Mouse (Mus musculus) CD4-positive, CD25-positive, alpha-beta regulatory T cell, adult 2 months (primary cell): ENCODE results near the gene Gm26558.

Experiments
- DNase-seq: peaks from one replicate; pipeline ENCODE4 v3.0.0-alpha.2; 2012; ENCODE audit warnings: low read depth, low spot score

The Gm26558 gene

DNA sequence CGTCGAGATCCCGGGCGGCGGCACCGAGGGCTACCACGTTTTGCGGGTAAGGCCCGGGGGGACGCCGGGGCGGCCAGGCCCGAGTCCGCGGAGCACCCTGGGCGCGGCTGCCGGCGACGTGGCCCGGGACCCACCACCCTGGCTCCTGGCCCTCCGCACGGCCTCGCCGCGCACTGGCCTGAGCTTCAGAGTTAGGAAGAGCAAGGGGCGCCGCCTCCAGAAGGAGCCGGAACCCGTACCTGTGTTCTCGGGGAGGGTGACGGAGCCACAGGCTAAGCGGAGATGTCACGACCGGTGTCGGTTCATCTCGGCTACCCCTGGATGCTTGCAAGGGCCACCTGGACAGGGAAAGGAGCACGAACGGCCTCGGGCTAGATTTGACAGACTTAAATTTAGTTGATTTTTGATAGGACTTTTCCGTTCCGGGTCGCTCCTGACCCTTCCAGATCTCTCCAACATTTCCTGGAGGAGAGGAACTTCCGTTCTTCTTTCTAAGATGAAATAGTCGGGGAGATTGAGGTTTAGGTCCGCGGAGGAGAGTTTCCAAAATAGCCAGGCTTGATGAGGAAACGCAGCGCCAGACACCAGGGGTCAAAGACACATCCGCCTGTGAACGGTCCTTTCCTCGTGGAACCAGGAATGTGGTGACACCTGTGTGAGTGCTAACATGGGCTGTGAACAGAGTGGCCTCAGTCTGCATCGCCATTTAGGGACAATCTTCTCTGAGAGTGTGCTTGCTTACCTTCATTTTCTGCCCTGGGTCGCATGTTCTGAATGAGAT, at the start of gene Gm26558:
Gene Gm26558 (minus strand): TSS at position 394 of the 781 bp plus-strand sequence.
- DNase-seq: peak; percentile 38

DNA sequence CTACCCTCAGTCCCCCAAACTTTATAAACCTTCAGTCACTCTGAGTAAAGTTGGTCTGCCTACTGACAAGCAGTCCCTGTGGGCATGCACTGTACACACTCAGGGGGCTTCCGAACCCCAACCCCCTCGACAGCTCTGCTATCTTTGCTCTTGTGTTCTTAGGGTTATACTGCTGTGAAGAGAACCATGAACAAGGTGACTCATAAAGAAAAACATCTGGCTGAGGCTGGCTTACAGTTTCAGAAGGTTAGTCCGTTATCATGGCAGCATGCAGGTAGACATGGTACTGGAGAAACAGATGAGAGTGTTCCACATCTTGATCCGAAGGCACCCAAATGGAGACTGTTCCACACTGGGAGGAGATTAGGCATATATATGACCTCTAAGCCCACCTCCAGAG, 49.0 kb upstream of the Gm26558 start:
- DNase-seq: no peak

DNA sequence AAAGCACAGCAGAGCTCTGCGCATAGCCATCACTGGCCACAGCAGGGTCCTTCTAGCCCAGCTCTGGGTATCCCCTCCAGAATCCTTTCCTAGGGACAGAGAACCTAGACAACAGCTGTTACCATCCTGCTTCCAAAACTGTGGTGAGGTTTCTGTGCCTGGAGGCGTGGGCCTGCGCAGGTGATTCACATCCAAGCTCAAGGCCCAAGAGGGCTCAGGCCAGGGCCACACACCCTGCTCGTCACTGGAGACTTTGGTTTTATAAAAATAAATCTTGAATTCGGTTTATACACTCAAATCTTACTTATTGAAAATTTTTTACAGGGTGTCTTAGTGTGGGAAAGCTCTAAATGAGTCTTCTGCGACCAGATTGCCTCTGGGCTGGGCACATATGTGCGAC, 48.3 kb upstream of the Gm26558 start:
- DNase-seq: no peak

DNA sequence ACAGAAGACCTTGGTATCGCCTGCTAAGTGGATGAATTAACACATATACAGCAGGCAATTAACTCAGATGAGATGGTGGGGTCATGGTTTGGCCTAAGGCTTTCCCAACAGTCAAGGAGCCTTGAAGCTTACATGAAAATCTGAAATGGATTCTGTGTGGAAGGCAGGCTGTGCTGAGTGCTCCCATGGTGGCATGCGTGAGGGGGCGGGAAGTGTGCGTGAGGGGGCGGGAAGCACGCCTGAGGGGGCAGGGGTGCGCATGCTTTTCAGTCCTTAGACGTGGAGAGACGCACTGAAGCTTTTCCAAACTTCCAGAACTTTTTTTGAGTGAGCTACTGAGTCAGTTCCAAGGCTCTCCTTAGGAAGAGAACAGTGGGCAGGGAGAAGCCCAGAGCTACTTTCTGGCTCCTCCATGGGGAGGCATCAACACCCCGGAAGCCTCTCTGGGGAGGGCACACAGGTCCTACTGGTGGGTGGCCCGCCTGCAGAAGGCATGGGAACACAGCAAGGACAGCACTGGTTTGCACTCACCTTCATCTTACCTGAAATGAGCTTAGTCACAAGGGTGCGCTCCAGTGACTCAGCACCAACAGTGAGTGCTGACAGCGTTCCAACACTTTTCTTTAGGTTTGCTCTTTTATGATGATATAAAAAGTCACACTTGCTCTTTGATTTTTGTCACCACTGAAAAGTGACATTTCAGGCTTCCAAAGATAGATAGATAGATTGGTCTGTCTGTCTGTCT, 47.2 kb upstream of the Gm26558 start:
- no peak for DNase-seq

DNA sequence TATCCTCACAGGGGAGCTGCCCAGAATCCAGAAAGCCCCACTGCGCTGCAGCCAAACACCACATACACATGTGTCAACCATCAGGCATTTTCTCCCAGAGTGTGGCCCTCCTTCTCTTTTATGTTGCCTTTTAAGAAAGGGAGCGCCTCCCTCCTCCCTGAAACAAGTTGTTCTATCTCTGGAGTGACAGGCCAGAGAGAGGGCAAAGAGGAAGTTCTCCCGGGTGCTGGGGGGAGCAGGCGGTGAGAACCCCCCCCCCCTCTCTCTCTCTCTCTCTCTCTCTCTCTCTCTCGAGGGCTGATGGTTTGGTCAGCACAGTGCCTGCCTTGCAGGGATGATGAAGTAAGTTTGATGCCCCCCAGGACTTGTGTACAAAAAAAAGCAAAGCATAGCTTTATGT, 40.5 kb upstream of the Gm26558 start:
- DNase-seq: no peak

DNA sequence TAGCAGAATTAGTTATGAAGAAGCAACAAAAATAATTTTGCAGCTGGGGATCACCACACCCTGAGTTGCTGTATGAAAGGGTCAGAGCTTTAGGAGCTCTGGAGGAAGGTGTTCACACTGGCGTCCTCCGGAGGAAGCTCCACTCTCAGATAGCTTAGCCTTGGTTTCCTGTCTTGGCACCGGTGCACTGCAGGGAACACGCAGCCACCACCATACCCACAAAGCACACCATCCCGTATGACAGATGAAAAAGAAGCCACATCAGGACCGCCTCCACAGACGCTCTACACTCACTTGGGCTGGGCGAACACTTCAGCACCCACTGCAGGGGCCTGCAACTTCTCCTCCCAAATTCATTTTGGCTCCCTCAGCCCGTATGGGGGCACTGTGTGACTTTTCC, 39.7 kb upstream of the Gm26558 start:
- DNase-seq: peak; percentile 46

DNA sequence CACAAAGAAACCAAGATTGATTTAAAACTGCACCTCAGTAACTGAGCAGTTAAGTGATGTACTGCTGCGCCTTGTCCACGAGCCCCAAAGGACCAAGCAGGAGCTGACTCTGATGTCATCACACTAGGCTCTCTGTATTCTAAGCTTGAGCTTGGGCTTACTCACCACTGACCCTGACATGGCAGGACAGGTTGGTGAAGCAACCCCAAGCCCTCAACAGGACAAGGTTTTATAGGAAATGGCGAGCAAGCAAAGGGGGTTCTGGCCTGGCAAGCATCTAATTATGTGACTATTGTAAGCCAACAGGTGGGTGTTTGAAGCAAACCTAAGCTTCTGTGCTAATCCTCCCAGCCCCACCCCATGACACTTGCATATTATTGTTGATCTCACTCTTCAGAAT, 38.9 kb upstream of the Gm26558 start:
- no peak for DNase-seq

DNA sequence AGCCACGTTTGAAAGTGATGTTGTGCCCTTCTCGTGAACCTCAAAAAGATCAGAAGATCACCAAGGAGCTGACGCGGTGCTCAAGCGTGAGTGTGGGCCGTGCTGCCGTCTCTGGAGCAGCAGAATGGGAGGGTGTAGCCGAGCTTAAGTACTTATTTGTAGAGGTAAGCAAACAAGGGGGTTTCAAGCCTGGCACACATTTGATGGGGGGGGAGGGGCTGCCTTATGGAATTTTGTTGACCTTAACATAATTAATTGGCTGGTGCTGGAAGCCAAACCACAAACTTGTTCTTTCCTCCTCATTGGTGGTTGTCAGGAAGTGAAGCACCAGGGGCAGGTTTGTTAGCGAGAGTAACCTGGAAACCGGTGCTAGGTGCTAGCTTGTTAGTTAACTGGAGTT, 33.8 kb upstream of the Gm26558 start:
- DNase-seq: no peak

DNA sequence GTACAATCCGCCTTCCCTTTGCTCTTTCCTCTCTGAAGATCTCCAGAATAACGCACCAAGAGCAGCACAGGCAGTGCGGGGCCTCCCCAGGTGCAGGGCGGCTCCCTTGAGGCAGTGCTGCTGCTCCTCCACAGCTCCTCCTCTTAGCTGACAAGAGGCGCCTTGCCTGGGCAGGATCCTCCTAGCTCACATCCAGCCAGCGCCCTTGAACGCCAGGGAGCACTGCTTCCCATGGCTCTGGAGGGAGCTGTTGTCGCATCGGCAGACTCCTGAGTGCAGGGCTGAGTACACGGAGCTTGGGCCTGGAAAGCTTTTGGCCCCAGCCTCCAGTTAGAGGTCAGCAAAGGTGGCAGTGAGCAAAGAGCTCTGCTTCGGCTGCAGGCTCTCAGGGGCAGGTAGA, 28.3 kb upstream of the Gm26558 start:
- DNase-seq: no peak

DNA sequence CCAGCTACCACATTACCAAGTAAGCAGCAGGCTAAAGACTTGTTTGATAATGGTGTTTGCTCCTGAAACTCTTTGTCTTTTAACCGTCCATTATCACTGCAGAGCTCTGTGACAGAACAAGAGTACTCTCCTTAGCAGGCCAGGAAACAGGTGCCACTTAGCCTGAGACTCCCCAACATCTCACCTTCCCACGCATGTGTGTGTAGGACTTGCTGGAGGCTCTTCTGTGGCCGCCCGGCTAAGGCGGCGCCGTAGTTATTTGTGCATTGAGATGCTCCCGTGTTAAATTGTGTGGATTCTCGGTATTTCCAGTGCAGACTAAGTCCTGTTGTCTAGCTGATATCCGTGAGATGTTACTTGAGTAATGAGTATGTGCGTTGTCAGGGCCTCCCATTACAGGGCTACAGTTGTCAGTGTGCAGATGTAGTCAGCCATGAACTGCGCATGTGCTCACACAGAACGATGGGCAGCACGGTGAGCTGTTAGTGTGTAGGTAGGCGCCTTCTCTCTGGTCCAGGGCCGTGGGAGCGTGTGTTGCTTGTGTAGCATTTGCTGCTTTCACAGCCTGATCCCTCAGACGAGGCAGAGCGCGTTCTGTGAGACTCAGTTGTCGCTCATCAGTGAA, 26.7 kb upstream of the Gm26558 start:
- no peak for DNase-seq

DNA sequence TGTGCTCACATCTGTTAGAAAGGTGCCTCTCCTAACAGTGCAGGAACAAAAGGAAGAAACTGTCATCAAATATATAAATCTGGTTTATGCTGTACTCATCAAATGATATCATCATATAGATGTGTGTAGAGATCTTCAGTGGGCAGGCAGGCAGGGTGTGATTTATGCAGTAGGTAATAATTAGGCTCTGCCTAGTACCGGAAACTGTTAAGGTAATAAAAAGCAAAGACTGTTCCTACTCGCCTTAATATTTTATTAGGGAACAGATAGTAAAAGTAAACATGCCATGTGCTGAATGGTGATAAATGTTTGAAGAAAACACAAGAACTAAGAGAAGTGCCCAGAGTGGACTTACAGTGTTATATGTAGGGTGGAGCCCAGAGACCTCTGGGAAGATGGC, 20.4 kb upstream of the Gm26558 start:
- DNase-seq: no peak

DNA sequence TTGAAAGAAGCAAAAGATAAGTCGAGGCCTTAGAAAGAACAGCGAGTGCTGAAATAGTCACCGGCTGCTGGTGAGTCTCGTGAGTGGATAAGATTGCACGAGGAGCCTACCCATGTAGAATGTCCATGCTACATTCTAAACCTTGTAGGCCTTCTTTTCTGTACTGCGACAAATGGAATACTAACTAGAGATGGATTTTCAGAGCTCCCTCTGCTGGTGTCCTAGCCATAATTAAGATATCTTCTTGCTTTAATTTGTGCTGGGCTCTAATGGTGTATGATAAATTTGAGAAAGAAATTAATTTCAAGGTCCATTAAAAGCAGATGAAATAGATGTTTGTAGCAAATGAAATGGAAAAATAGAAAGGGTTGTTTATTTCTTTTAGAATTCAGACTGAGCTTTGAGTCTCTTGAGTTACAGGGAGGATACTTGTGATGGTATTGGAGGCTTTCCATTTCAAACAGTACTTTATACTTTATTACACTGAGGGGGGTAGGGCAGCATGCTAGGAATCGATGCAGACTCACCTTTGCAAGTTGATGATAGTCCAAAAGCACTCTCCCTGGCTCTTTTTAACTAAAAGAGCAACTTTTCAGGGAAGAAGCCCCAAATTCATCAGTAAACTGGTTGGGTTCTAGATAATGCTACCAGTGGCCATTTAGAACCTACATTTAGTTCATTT, 11.7 kb upstream of the Gm26558 start:
- peak; percentile 41 for DNase-seq

DNA sequence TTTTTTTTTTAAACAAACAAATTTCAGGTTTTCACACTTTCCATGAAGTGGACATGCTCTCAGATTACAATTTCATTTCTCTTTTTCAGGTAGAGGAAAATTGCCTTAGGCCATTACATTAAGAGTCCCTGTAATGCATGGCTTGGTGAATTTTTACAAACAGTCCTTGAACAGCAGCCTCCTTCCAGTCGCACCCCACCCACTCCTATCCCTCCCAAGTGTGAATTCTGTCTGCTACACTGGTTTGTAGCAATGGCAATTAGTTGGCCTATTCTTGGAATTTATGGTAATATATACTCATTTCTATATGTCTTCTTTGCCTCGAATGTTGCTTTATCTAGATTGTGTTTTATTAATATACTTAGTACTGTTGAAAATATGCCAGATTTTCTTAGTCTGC, 10.6 kb upstream of the Gm26558 start:
- no peak for DNase-seq

DNA sequence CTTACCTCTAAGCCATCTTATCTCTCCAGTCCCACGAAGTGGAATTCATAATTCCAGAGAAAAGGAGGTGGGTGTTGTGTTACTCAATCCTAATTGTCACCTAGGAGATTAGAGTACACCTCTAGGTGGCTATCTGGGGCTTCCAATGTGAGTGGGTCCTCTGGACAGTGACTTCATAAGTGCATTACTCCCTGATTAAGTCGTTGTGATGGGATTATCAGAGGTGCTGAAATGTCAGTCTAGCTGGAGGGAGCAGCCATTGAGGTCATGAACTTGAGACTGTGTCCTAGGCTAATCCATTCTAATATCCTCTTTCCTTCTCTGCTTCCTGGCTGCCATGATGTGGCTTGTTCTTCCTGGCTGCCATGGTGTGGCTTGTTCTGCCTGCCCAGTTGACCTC, 8.0 kb upstream of the Gm26558 start:
- DNase-seq: no peak

DNA sequence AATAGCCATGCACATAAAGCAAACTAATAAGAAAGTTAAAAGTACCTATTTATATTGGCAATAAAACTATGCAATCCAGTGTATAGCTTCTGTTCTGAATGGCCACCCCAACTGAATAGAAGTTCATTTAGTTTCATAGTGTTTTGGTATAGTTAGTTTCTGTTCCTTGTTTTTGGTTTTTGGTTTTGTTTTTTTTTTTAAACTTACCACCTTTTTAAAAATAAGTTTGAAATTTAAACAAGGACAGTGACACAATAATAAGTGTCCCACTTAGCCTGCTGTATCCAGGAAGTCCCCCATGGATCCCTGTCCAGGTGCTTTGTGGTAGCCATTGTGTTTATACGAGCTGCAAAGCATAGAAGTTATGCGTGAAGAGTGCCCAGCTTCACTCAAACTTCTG, 7.3 kb upstream of the Gm26558 start:
- DNase-seq: no peak

DNA sequence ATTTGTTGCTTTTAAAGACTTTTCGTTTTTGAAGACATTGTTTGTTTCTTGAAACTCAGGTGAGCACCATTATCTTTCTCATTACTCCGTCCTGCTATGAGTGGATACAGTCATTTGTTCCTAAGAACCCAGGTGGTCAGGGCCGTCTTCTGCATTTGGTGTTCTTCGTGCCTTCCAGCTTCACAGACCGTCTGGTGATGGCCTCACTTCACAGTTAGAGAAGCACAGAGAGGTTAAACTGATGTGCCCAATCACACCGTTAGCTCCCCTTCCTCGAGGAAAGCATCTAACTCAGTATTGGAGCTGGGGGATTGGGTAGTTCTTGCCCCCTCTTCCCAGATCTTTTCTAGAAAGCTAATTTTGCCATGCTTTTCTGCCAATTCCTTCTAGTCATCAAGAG, 5.1 kb upstream of the Gm26558 start:
- no peak for DNase-seq

DNA sequence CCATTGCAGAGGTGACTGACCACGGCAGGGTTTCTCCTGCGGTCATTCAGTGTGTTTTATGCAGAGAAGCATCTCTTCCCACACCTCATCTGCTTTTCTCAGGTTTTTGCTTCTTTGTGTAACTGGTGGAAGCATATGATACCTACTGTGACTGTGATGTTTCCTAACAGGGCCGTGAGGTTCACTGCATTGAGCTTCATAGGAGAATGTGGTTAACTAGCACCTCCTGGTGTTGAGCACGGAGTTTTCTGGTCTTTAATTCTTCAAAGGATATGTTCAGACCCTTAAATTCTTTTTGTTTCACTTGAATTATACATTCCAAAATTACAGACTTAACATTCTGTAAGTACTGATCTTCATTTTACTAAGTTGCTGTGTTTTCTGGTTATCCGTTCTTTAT, 1.9 kb upstream of the Gm26558 start:
- DNase-seq: peak; percentile 48

DNA sequence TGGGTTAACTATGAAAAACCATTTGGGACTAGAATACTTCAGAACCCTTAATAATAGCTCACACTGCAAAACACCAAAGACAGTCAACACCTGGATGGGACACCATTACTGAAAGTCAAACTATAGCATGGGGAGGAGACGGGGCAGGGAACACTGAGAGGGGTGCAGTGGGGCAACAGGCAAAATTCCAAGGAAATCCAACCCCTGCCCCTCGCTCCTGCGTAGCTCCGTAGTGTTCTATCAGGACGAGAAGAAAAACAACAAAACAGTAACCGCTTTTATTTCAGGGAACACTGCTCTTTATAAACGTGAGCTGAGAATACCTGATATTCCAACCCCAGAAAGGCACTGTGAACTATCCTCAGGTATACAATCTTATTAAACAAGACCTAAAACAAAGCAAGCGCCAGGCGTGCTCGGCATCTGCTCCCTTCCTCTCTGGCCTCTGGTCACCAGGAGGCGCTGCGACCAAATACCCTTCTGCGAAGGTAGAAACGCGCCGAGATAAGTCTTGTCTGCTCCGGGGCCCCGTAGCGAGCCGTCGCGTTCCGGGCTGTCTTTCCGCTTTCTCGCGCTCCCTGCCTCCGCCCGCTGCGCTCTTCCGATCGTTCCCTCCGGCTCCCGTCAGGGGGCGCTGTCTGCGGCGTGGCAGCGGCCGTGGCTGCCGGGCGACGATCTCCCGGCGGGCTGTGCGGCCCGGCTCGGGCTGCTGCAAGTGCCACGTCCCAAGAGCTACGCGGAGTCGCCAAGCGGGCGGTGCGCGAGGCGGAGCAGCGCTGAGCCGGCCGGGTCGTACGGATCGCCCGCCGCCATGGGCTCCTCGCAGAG, 807 bp downstream of the Gm26558 start, which contains the start of gene Gorasp2:
Gene Gorasp2 (plus strand): TSS at position 690 of the 828 bp plus-strand sequence.
- DNase-seq: peak; percentile 98

DNA sequence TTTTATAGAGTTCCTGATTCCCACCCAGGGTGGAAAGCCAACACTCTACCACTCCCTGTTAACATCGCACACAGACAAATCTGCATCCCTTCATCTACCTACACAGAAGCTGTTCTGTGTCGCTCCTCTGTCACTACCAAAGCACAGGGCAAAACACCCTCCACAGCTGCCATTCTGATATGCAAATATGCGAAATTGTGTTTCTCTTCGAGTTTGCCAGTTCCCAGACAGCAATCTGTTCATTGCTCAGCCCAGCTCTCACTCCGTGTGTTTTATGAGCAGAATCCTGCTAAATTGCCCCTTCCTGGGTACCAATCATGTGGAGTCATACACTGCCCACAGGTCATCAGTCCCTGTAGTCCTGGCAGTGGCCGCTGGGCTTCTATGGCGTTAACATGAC, 4.8 kb downstream of the Gm26558 start:
- DNase-seq: no peak

DNA sequence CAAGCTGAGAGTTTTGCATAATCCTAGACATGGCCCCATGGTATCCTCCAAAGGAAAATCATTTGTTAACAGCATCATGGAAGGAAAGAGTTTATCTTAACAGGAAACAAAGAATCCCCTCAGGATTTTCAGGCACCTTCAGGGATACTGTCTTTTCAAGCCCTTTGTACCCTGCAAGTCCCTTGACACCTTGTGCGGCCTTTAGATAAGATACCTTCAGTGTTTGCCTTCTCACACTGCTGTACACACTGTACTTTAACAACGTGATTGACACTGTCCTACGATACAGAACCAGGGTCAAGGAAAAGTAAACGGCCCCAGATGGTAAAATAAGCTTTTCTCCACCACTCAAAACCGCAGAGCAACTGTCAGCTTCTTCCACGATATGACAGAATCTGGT, 10.1 kb downstream of the Gm26558 start:
- DNase-seq: no peak

DNA sequence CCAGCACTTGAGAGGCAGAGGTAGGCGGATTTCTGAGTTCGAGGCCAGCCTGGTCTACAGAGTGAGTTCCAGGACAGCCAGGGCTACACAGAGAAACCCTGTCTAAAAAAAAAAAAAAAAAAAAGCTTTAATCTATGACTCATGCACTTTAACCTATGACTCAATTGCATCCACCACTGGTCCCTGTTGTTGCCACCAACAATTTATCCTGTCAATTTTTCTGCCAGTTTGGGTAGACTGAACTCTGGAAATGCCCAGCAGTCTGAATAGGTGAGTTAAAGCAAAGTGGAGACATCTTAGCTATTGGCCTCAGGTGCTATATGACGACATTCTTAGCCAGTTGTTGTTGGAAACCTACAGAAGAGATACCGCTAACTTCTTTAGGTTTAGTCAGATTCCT, 12.4 kb downstream of the Gm26558 start:
- no peak for DNase-seq
